Mouse (Mus musculus): ENCODE measurements at regions not wholly inside any gene's neighbourhood (a gene's known extent, or its start where the extent isn't known, plus 50 kb on each side); places are given as distances from the start of the nearest gene placed in this dataset.

DNA sequence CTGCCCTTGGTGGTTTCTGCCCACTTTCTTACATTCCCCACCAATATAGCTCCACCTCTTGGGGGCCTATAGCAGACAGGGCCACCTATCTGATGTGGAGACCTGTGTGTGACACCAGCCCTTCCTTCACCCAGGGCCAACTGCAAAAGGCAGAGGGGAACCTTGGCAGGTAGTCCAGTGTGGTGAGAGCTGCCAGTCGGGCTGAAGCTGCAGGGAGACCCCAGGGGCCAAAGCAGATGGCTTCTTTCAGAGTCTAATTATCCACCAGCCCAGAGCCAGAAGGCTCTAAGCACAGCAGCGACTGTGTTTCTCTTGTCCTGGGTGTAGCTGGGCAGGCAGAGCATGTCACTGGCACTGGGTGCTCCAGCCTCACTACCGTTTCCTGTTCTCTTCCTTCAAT, 104.5 kb downstream of the Chst1 start:
- TF ChIP-seq FLI1 (IDR thresholded peaks at IDR 0.05; ENCODE audit: low read length) (no peak), GATA1 (IDR thresholded peaks at IDR 0.05; ENCODE audit: borderline replicate concordance, low read length) (no peak)

Data from megakaryocyte, embryonic 14.5 days (primary cell).